Mouse (Mus musculus) MEL (cell line): ENCODE results near the gene Chd2. TPM values are rescaled to one million over a fixed set of nuclear protein-coding genes. Genes with fewer than 3 reads are reported as not detected.

Experiments
- DNase-seq: peaks from one replicate; pipeline ENCODE4 v3.0.0; 2011; ENCODE audit warnings: low read depth, low spot score
- H3K27ac ChIP-seq: 2 replicates; pipeline ENCODE4 v1.5.1; 2012; ENCODE audit warnings: low read depth, mild to moderate bottlenecking, control low read depth, low read length, moderate library complexity; ENCODE audit not compliant: control insufficient read depth
- H3K27me3 ChIP-seq, 2 experiments: fragments of 150-350 bp in 1 of 2; sonication (generic) in 1 of 2; 2 replicates each; pipeline ENCODE4 v1.6.1; 2012; ENCODE audit warnings: low read length in 2 of 2, mild to moderate bottlenecking in 2 of 2, improper control_type of control experiment in 1 of 2, moderate library complexity in 1 of 2; ENCODE audit not compliant: insufficient read depth in 2 of 2, control insufficient read depth in 1 of 2
- H3K36me3 ChIP-seq, 2 experiments: 2 replicates each; pipeline ENCODE4 v1.6.1; 2012 to 2014; ENCODE audit warnings: low read length in 2 of 2, improper control_type of control experiment in 1 of 2, inconsistent platforms in 1 of 2, mild to moderate bottlenecking in 1 of 2; ENCODE audit not compliant: insufficient read depth in 2 of 2, control insufficient read depth in 1 of 2
- H3K4me1 ChIP-seq, 2 experiments: fragments of 150-350 bp in 1 of 2; sonication (generic) in 1 of 2; 2 replicates each; pipeline ENCODE4 v1.6.1; 2012; ENCODE audit warnings: low read length in 2 of 2, improper control_type of control experiment in 1 of 2, mild to moderate bottlenecking in 1 of 2; ENCODE audit not compliant: insufficient read depth in 2 of 2, control insufficient read depth in 1 of 2
- H3K4me3 ChIP-seq, 2 experiments: fragments of 150-350 bp in 1 of 2; sonication (generic) in 1 of 2; 2 replicates each; pipeline ENCODE4 v1.5.1; 2012; ENCODE audit warnings: low read depth in 2 of 2, low read length in 2 of 2, mild to moderate bottlenecking in 2 of 2, moderate library complexity in 2 of 2, control low read depth in 1 of 2, improper control_type of control experiment in 1 of 2; ENCODE audit not compliant: control insufficient read depth in 1 of 2, insufficient read depth in 1 of 2
- H3K79me2 ChIP-seq: 2 replicates; pipeline ENCODE4 v1.6.1; 2012; ENCODE audit warnings: mild to moderate bottlenecking, low read length, moderate library complexity; ENCODE audit not compliant: control insufficient read depth, poor library complexity, insufficient read depth
- H3K9ac ChIP-seq: 2 replicates; pipeline ENCODE4 v1.6.1; 2012; ENCODE audit warnings: low read depth, mild to moderate bottlenecking, control low read depth, low read length, moderate library complexity; ENCODE audit not compliant: control insufficient read depth, poor library complexity, severe bottlenecking
- H3K9me3 ChIP-seq: fragments of 150-350 bp; sonication (generic); replicated peaks from 2 replicates; pipeline ENCODE4 v1.6.1; 2012; ENCODE audit warnings: mild to moderate bottlenecking, low read length, improper control_type of control experiment, moderate library complexity; ENCODE audit not compliant: insufficient read depth
- BHLHE40 ChIP-seq: IDR thresholded peaks from 2 replicates; pipeline ENCODE4 v1.6.1; 2012; ENCODE audit warnings: low read depth, mild to moderate bottlenecking, inconsistent platforms, low read length, improper control_type of control experiment, borderline replicate concordance
- CHD2 ChIP-seq: IDR thresholded peaks from 2 replicates; pipeline ENCODE4 v1.6.1; 2011; ENCODE audit warnings: low read length, improper control_type of control experiment
- CTCF ChIP-seq, 3 experiments: IDR thresholded peaks in 2 of 3; conservative IDR thresholded peaks in 1 of 3; 2 replicates each; pipeline ENCODE4 v1.5.1; 2011 to 2012; ENCODE audit warnings: low read length in 3 of 3, low read depth in 2 of 3, mild to moderate bottlenecking in 2 of 3, improper control_type of control experiment in 1 of 3, inconsistent platforms in 1 of 3, mixed read lengths in 1 of 3, moderate library complexity in 1 of 3; ENCODE audit not compliant: control insufficient read depth in 1 of 3, insufficient read depth in 1 of 3, poor library complexity in 1 of 3, severe bottlenecking in 1 of 3
- ELF1 ChIP-seq: IDR thresholded peaks from 2 replicates; pipeline ENCODE4 v1.6.1; 2014; ENCODE audit warnings: low read depth, mild to moderate bottlenecking, inconsistent platforms, low read length, improper control_type of control experiment, moderate library complexity
- ETS1 ChIP-seq: IDR thresholded peaks from 2 replicates; pipeline ENCODE4 v1.6.1; 2012; ENCODE audit warnings: low read depth, mild to moderate bottlenecking, inconsistent platforms, low read length, improper control_type of control experiment, moderate library complexity
- GABPA ChIP-seq: IDR thresholded peaks from 2 replicates; pipeline ENCODE4 v1.6.1; 2012; ENCODE audit warnings: low read depth, mild to moderate bottlenecking, inconsistent platforms, low read length, improper control_type of control experiment, moderate library complexity
- GATA1 ChIP-seq: IDR thresholded peaks from 2 replicates; pipeline ENCODE4 v1.6.1; 2011; ENCODE audit warnings: low read depth, low read length, improper control_type of control experiment
- JUND ChIP-seq: IDR thresholded peaks from 2 replicates; pipeline ENCODE4 v1.6.1; 2011; ENCODE audit warnings: low read depth, mild to moderate bottlenecking, improper control_type of control experiment, low read length
- KAT2A ChIP-seq: conservative IDR thresholded peaks from 2 replicates; pipeline ENCODE4 v1.6.1; 2012; ENCODE audit warnings: low read depth, low read length, improper control_type of control experiment, inconsistent platforms
- MAFK ChIP-seq: IDR thresholded peaks from 2 replicates; pipeline ENCODE4 v1.6.1; 2011; ENCODE audit warnings: low read depth, mild to moderate bottlenecking, low read length, improper control_type of control experiment, borderline replicate concordance
- MAX ChIP-seq: IDR thresholded peaks from 2 replicates; pipeline ENCODE4 v1.6.1; 2011; ENCODE audit warnings: low read length, improper control_type of control experiment
- MXI1 ChIP-seq: IDR thresholded peaks from 2 replicates; pipeline ENCODE4 v1.6.1; 2011; ENCODE audit warnings: mild to moderate bottlenecking, low read depth, low read length, improper control_type of control experiment
- MYB ChIP-seq: IDR thresholded peaks from 2 replicates; pipeline ENCODE4 v1.6.1; 2011; ENCODE audit warnings: mild to moderate bottlenecking, low read depth, low read length, improper control_type of control experiment
- NELFE ChIP-seq: IDR thresholded peaks from 2 replicates; pipeline ENCODE4 v1.6.1; 2011; ENCODE audit warnings: low read depth, low read length, improper control_type of control experiment
- NRF1 ChIP-seq: IDR thresholded peaks from 2 replicates; pipeline ENCODE4 v1.6.1; 2014; ENCODE audit warnings: low read depth, mild to moderate bottlenecking, inconsistent platforms, low read length, improper control_type of control experiment, moderate library complexity; ENCODE audit not compliant: poor library complexity, insufficient read depth, severe bottlenecking
- POLR2A ChIP-seq, 2 experiments: IDR thresholded peaks; 2 replicates each; pipeline ENCODE4 v1.6.1; 2011 to 2012; ENCODE audit warnings: low read length in 2 of 2, mild to moderate bottlenecking in 2 of 2, control low read depth in 1 of 2, improper control_type of control experiment in 1 of 2, low read depth in 1 of 2, moderate library complexity in 1 of 2; ENCODE audit not compliant: control insufficient read depth in 1 of 2, insufficient read depth in 1 of 2, poor library complexity in 1 of 2
- POLR2AphosphoS2 ChIP-seq: IDR thresholded peaks from 2 replicates; pipeline ENCODE4 v1.6.1; 2011; ENCODE audit warnings: low read length, improper control_type of control experiment
- POLR2AphosphoS5 ChIP-seq: IDR thresholded peaks from 2 replicates; pipeline ENCODE4 v1.6.1; 2012; ENCODE audit warnings: low read depth, borderline replicate concordance, mild to moderate bottlenecking, inconsistent platforms, low read length, moderate library complexity, mixed read lengths
- RCOR1 ChIP-seq: IDR thresholded peaks from 2 replicates; pipeline ENCODE4 v1.6.1; 2012; ENCODE audit warnings: low read depth, mild to moderate bottlenecking, inconsistent platforms, low read length, improper control_type of control experiment
- SIN3A ChIP-seq: IDR thresholded peaks from 2 replicates; pipeline ENCODE4 v1.6.1; 2012; ENCODE audit warnings: low read length, improper control_type of control experiment, inconsistent platforms
- SMC3 ChIP-seq: IDR thresholded peaks from 2 replicates; pipeline ENCODE4 v1.6.1; 2011; ENCODE audit warnings: low read depth, low read length, improper control_type of control experiment
- TAL1 ChIP-seq: IDR thresholded peaks from 2 replicates; pipeline ENCODE4 v1.6.1; 2012; ENCODE audit warnings: mild to moderate bottlenecking, inconsistent platforms, low read length, moderate library complexity, mixed read lengths
- TBP ChIP-seq: IDR thresholded peaks from 2 replicates; pipeline ENCODE4 v1.8.0; 2011; ENCODE audit warnings: low read depth, low read length, improper control_type of control experiment
- UBTF ChIP-seq: IDR thresholded peaks from 2 replicates; pipeline ENCODE4 v1.6.1; 2012; ENCODE audit warnings: low read depth, mild to moderate bottlenecking, inconsistent platforms, low read length, improper control_type of control experiment, moderate library complexity, borderline replicate concordance; ENCODE audit not compliant: insufficient read depth
- ZKSCAN1 ChIP-seq: IDR thresholded peaks from 2 replicates; pipeline ENCODE4 v1.6.1; 2012; ENCODE audit warnings: low read depth, mild to moderate bottlenecking, inconsistent platforms, low read length, improper control_type of control experiment, moderate library complexity
- ZMIZ1 ChIP-seq: IDR thresholded peaks from 2 replicates; pipeline ENCODE4 v1.6.1; 2012; ENCODE audit warnings: low read depth, mild to moderate bottlenecking, inconsistent platforms, low read length, improper control_type of control experiment, moderate library complexity
- ZNF384 ChIP-seq: IDR thresholded peaks from 2 replicates; pipeline ENCODE4 v1.6.1; 2012; ENCODE audit warnings: low read depth, mild to moderate bottlenecking, inconsistent platforms, low read length, improper control_type of control experiment
- polyA plus RNA-seq, 2 experiments: library from polyadenylated mRNA; stranded (reverse) in 1 of 2; unstranded in 1 of 2; fragments of >175 nt in 1 of 2; fragments of >200 nt in 1 of 2; gene quantifications; 2 replicates each; pipeline versions ENCODE4 v1.2.1 to v1.2.4; 2012; ENCODE audit warnings: low replicate concordance in 2 of 2, low read depth in 1 of 2; ENCODE audit not compliant: insufficient read length in 2 of 2, insufficient read depth in 1 of 2, missing spikeins in 1 of 2
- total RNA-seq: library from RNA; depleted of rRNA; stranded (reverse); fragments of 300-350 nt; gene quantifications from 2 replicates; pipeline ENCODE4 v1.2.3, GENCODE M21; 2012

The Chd2 gene
- total and polyA plus RNA-seq, 3 experiments = 9.9 to 275 (median 21.4) TPM

GRCm38 (mm10) chr7:73581836-73582375 lies 40.3 kb upstream of the Chd2 start:
- Histone ChIP-seq H3K9me3 (no peaks in the 10 kb centered on the region), H3K4me3 (no peak overlapping the region), H3K9ac (no peak overlapping the region), H3K36me3 (peaks cover 0 to 16% of the 10 kb centered on the region in 2 experiments; a peak in 2 of 4 replicates), H3K4me1 (peaks cover 5 to 23% of the 10 kb centered on the region in 2 experiments; a peak in 3 of 4 replicates), H3K27me3 (no peaks in the 10 kb centered on the region), H3K79me2 (no peaks in the 10 kb centered on the region), H3K27ac (no peak overlapping the region)
- no peak for DNase-seq
- TF ChIP-seq CHD2 (no peak), NRF1 (no peak), MYB (no peak), TAL1 (no peak), JUND (no peak), GATA1 (no peak), POLR2AphosphoS5 (no peak), TBP (no peak), UBTF (no peak), ELF1 (no peak), SIN3A (no peak), CTCF (IDR thresholded peaks at IDR 0.05 in 2 of 3, conservative IDR thresholded peaks at IDR 0.05 in 1 of 3; ENCODE audit: control insufficient read depth in 1 of 3, insufficient read depth in 1 of 3, low read depth in 2 of 3, low read length in 3 of 3, poor library complexity in 1 of 3, severe bottlenecking in 1 of 3) (no peak), BHLHE40 (no peak), ZKSCAN1 (no peak), NELFE (no peak)

GRCm38 (mm10) chr7:73579072-73579731 lies 37.6 kb upstream of the Chd2 start:
- Histone ChIP-seq H3K4me1 (peaks cover 0 to 6% of the 10 kb centered on the region in 2 experiments; a peak in 2 of 4 replicates), H3K36me3 (peaks cover 0 to 5% of the 10 kb centered on the region in 2 experiments; a peak in 2 of 4 replicates), H3K4me3 (no peak overlapping the region), H3K9ac (no peak overlapping the region), H3K27ac (no peak overlapping the region), H3K79me2 (no peaks in the 10 kb centered on the region), H3K9me3 (no peaks in the 10 kb centered on the region), H3K27me3 (no peaks in the 10 kb centered on the region)
- TF ChIP-seq MXI1 (no peak), ETS1 (no peak), TBP (no peak), MAX (no peak), MAFK (no peak), CTCF (IDR thresholded peaks at IDR 0.05 in 2 of 3, conservative IDR thresholded peaks at IDR 0.05 in 1 of 3; ENCODE audit: control insufficient read depth in 1 of 3, insufficient read depth in 1 of 3, low read depth in 2 of 3, low read length in 3 of 3, poor library complexity in 1 of 3, severe bottlenecking in 1 of 3) (no peak), POLR2A (IDR thresholded peaks at IDR 0.05; ENCODE audit: control insufficient read depth in 1 of 2, insufficient read depth in 1 of 2, low read depth in 1 of 2, low read length in 2 of 2, poor library complexity in 1 of 2) (no peak), MYB (no peak), NRF1 (no peak), ZNF384 (no peak), POLR2AphosphoS2 (no peak), KAT2A (no peak), SMC3 (no peak), GABPA (no peak), RCOR1 (no peak), BHLHE40 (no peak), ZMIZ1 (no peak)
- DNase-seq = no peak
